Mouse (Mus musculus) lung, adult 2 months (tissue): ENCODE measurements around the gene Kcnh6. TPM values are rescaled to one million over a fixed set of nuclear protein-coding genes. Genes with fewer than 3 reads are reported as not detected.

Experiments used
- DNase-seq: peaks from one replicate; pipeline ENCODE4 v3.0.0; 2022
- H3K4me1 ChIP-seq: fragments of 200-500 bp; 2 replicates; pipeline ENCODE4 v1.6.1; 2011; ENCODE audit warnings: low read length; ENCODE audit not compliant: control insufficient read depth, insufficient read depth
- H3K4me3 ChIP-seq: fragments of 200-500 bp; replicated peaks from 2 replicates; pipeline ENCODE3; 2011; ENCODE audit warnings: low read depth, mild to moderate bottlenecking, control low read depth, low read length; ENCODE audit errors: extremely low read depth
- CTCF ChIP-seq: fragments of 200-500 bp; IDR thresholded peaks from 2 replicates; pipeline ENCODE4 v1.5.1; 2011; ENCODE audit warnings: mild to moderate bottlenecking, low read length, control low read depth; ENCODE audit not compliant: insufficient read depth
- POLR2A ChIP-seq: fragments of 200-500 bp; IDR thresholded peaks from 2 replicates; pipeline ENCODE4 v1.6.1; 2011; ENCODE audit warnings: low read depth, mild to moderate bottlenecking, control low read depth, low read length, borderline replicate concordance; ENCODE audit errors: extremely low read depth
- WGBS: fragments of 180-500 bp; shearing (Covaris S2); methylation state at CpG from one replicate; pipeline ENCODE4 v1.1.7; 2018; 5-methylcytosine and 5-hydroxymethylcytosine counted together
- polyA plus RNA-seq: library from polyadenylated mRNA; depleted of rRNA; stranded (reverse); fragments of >200 nt; gene quantifications from 2 replicates; pipeline ENCODE4 v1.2.3, GENCODE M21; 2012; rRNA removed

Kcnh6 gene
- 0.44 and 0.45 TPM in 2 replicates for polyA plus RNA-seq

DNA sequence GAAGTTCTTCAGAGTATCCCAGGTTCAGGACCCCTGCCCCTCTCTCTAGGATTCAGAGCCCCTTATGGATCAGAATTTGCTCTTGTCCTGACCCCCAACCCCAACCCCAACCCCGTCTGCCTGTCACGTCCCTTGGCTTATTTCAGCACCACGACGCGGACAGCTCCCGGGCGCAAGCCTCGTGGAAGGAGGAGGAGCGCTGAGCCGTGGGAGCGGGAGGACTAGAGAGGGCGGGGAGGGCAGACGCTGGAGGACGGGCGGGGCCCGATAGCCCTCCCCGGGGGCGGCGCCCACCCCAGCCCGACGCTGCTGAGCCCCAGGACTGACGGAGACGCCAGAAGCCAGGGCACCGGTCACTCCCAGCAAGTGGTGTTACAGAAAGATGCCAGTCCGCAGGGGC, at the start of gene Kcnh6:
Kcnh6 (plus strand) TSS at position 304 of the 400 bp plus-strand sequence.
- WGBS = under 1% methylated on average over 25 of the region's 25 CpGs
- 0 out of 2 replicates have a peak, but pooled peaks cover 2% of the 10 kb centered on the region for H3K4me1 ChIP-seq
- no peak for TF ChIP-seq CTCF
- TF ChIP-seq POLR2A = no peak
- DNase-seq = peak; percentile 75
- H3K4me3 ChIP-seq = no peak within 1 kb of the TSS

DNA sequence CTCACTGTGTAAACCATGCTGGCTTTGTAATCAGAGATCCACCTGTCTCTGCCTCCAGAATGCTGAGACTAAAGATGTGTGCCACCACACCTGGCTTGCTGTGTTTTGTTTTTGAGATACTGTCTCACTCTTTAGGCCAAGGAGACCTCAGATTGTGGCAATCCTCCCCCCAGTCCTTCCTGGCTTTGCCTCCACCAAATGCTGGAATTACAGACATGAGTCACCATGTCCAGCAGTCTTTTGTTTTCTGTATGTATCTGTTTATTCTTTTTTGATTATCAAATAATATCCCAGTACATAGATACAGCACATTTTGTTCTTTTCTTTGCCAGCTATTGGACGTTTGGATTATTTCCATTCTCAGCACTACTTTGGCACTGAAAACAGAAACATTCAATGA, 49.4 kb upstream of the Kcnh6 start:
- Histone ChIP-seq H3K4me1 (peaks cover 12% of the 10 kb centered on the region), H3K4me3 (no peak overlapping the region)
- no peak for DNase-seq
- 17% methylated on average over 1 of the region's 1 CpGs for WGBS
- TF ChIP-seq POLR2A (no peak), CTCF (no peak)

DNA sequence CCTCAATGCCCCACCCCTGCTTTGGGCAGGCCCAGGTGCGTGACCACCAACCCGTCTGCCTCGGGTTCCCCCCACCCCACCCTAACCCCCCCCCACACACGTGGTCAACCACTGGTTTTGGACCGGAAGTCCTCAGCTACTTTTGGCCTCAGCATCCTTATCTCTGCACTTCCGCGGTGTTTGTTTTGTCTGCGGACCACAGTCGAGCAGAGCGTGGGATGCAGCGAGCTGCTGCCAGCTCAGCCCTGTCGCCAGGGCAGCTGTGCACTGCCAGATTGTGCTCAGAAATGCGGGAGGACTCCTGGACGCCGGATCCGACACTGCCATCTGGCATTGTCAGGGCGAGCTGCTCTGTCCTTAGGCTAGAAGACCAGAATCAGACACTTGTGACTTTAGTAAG, 48.6 kb upstream of the Kcnh6 start:
- TF ChIP-seq POLR2A (peak; percentile 52; the same call in 1 of the 2 replicates), CTCF (no peak)
- WGBS = 2% methylated on average over 17 of the region's 17 CpGs
- H3K4me1 ChIP-seq = peaks cover 11% of the 10 kb centered on the region
- no peak overlapping the region for H3K4me3 ChIP-seq
- DNase-seq = no peak

- TF ChIP-seq POLR2A (no peak), CTCF (peak; percentile 7; the same call in 1 of the 2 replicates)
- Histone ChIP-seq H3K4me1 (peaks cover 7% of the 10 kb centered on the region), H3K4me3 (no peak overlapping the region)
- no peak for DNase-seq
- WGBS = 59% methylated on average over 5 of the region's 5 CpGs
Measured at GRCm38 (mm10) chr11:105964691-105965090, 43.2 kb upstream of the Kcnh6 start.

GRCm38 (mm10) chr11:105966288-105966687, 41.6 kb upstream of the Kcnh6 start:
- H3K4me3 ChIP-seq = no peak overlapping the region
- peaks cover 3% of the 10 kb centered on the region for H3K4me1 ChIP-seq
- TF ChIP-seq POLR2A (no peak), CTCF (no peak)
- DNase-seq = no peak
- WGBS = 70% methylated on average over 4 of the region's 4 CpGs

DNA sequence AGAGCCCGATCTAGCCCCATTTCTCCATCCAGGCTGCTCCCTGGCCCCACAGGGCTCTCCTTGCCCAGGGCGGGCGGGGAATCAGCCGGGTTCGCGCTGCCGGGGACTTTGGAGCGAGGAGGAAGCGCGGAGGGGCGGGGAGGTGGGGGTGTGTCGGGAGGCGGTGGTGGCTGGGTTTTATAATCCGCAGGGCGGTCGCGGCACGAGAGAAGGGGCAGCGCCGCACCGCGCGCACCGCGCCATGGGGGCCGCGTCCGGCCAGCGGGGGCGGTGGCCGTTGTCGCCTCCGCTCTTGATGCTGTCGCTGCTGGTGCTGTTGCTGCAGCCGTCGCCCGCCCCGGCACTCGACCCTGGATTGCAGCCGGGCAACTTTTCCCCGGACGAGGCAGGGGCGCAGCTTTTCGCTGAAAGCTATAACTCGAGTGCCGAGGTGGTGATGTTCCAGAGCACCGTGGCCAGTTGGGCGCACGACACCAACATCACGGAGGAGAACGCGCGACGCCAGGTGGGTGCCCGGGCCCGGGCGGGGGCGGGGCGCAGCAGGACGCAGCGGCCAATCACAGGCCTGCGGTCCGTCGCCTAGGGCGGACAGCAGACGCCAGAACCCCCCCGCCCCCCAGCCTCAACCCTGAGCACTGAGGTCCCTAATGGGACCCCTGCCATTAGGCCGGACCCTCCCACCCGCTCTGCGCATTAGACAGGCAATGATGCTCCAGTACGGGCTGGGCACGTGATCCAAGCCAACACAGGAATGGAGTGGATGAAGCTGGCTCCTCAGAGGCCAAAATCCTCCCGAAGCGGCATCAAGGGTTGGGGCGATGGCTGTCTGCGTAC, 40.0 kb upstream of the Kcnh6 start, which contains the start of gene Ace:
Ace (plus strand) TSS at position 205 of the 834 bp plus-strand sequence.
- TF ChIP-seq POLR2A (peak; percentile 74), CTCF (no peak)
- Histone ChIP-seq H3K4me1 (peaks cover 6% of the 10 kb centered on the region), H3K4me3 (peak within 1 kb of the TSS; percentile 93)
- peak; percentile 38 for DNase-seq
- WGBS = under 1% methylated on average over 76 of the region's 76 CpGs

DNA sequence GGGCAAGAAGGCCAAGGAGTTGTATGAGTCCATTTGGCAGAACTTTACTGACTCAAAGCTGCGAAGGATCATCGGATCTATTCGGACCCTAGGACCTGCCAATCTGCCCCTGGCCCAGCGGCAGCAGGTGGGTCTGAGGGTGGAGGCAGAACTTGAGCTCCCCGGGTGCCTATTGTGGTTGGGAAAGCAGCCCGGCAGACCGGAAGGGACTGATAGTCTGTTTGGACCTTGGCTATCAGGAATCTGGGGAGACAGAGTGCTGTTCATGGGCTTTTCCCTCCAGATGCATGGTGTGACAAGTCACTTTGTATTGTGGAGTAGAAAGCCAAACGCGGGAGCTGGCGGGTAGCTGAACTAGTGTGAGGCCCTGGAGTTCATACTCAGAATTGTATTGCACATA, 39.0 kb upstream of the Kcnh6 start:
- WGBS = 35% methylated on average over 10 of the region's 10 CpGs
- DNase-seq = no peak
- H3K4me1 ChIP-seq = peaks cover 7% of the 10 kb centered on the region
- no peak for TF ChIP-seq CTCF
- TF ChIP-seq POLR2A = no peak
- H3K4me3 ChIP-seq = peak overlapping the region; percentile 93

DNA sequence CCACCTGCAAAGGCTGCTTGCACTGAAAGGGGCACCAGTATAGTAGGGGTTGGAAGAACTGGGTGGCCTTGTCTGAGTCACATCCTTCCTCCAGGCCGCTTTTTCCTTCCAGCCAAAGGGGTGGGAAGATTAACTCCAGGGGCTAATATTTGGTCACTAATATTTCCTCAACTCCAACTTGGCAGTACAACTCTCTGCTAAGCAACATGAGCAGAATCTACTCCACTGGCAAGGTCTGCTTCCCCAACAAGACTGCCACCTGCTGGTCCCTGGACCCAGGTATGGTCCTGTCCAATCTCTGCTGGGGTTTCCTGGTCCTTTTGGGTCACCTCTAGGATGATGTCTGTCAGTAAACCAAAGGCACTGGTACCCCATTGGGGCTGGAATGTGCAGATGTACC, 38.4 kb upstream of the Kcnh6 start:
- Histone ChIP-seq H3K4me1 (peaks cover 10% of the 10 kb centered on the region), H3K4me3 (peak overlapping the region; percentile 93)
- peak; percentile 71 for DNase-seq
- 5% methylated on average over 1 of the region's 1 CpGs for WGBS
- no peak for TF ChIP-seq POLR2A
- TF ChIP-seq CTCF = peak; percentile 83

DNA sequence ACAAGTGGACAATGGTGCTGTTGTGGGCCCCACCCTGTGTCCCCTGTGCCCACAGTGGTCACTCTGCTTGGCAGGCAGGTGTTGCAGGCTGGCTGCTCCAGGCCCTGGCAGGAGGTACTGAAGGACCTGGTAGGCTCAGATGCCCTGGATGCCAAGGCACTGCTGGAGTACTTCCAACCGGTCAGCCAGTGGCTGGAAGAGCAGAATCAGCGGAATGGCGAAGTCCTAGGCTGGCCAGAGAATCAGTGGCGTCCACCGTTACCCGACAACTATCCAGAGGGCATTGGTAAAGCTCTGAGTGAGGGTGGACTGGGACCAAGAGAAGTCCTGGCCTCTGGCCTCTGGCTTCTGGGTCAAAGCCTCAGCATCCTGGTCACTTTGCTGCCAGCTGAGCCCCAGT, 33.3 kb upstream of the Kcnh6 start:
- H3K4me3 ChIP-seq = no peak overlapping the region
- no peak for DNase-seq
- TF ChIP-seq CTCF (no peak), POLR2A (no peak)
- 89% methylated on average over 6 of the region's 6 CpGs for WGBS
- H3K4me1 ChIP-seq = peaks cover 22% of the 10 kb centered on the region

DNA sequence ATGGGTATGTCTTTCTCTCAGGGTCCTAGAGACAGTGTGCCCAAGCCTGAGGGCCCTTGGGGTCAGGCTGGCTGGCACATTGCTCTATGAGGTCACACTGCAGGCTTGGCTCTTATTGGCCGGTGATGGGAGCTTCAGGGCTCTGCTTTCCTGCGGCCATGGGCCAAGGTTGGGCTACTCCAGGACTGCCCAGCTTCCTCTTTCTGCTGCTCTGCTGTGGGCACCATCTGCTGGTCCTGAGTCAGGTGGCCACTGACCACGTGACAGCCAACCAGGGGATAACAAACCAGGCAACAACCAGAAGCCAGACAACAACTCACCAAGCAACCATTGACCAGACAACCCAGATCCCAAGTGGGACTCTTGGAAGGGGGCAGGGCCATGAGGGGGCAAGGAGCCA, 32.9 kb upstream of the Kcnh6 start:
- H3K4me3 ChIP-seq = no peak overlapping the region
- peaks cover 22% of the 10 kb centered on the region for H3K4me1 ChIP-seq
- DNase-seq = no peak
- WGBS = 45% methylated on average over 3 of the region's 3 CpGs
- TF ChIP-seq POLR2A = no peak
- no peak for TF ChIP-seq CTCF
